Mouse (Mus musculus) heart, postnatal 36 days (tissue): ENCODE measurements around the gene Gzmm. TPM values are rescaled to one million over a fixed set of nuclear protein-coding genes. Genes with fewer than 3 reads are reported as not detected.
A peak's percentile ranks its signal among the peaks of the same experiment; 100 is the strongest.

ENCODE experiments used
- DNase-seq, 2 experiments: peaks; one replicate each; pipeline ENCODE4 v3.0.0; 2021 to 2022
- intact Hi-C: fragments of 180-260 bp; cut with DNase I; formaldehyde crosslinking; loops from one replicate; pipeline ENCODE4 v1.15.1; 2025
- total RNA-seq, 2 experiments: library from RNA; stranded (reverse); gene quantifications; 2 replicates each; pipeline ENCODE4 v1.2.3; 2021

Gene Gzmm
- total RNA-seq, 2 experiments from 2014 or later: 6.5 to 8.4 TPM

DNA sequence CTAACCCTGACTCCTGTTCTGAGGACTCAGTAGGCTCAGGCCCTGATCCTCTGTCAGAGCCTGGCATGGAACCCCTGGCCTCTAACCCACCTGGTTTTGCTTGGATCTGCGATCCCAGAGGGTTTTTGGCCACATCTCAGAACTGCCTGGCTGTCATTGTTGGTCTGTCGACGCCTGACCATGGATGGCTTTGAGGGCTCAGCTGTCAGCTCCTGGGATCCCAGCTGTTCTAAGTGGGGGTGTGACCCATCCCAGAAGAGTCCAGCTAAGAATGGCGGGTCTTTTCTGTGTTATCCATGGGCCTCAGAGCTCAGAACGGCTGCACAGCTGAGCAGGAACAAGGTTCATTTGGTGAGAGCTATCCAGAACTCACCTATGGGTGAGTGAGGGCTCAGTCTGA is 32.3 kb downstream of the Gzmm start:
- DNase-seq: no peak
- intact Hi-C loops: no loop called here

DNA sequence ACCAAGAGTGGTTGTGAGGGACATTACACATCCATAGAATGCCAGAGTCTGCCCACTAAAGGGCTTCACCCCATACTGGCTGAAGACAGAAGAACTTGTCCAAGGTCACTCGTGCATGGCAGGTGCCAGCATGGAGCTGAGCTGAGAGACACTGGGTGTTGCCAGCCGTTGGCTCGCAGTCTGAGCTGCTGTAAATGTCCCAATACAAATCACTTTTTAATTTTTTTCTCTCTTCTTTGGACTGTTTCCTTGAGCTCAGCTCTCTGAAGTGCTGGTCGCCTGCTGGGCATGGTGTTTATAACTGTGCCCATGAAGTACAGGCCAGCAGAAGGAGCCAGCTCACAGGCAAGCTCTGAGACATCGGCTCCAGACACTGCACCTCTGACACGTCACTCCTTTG is 34.2 kb downstream of the Gzmm start:
- intact Hi-C loops: no loop called here
- DNase-seq: no peak

DNA sequence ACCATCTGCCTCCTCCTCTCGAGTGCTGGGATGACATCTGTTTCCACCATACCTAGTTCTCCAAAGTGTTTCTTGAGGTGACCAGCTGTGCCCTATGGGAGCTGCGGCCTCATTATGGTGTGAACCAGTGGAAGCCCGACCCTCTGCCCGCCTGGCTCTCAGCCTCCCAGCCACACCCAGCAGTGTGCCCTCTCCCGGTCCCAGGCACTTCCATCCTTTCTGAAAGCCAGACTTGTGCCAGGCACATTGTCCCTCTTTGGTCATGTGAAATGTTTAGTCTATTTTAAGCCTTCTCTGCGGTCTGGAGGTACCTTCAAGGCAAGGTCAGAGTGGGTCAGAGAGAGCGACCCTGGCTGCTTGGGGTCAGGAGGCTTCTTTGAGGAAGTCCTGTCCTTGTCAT is 34.9 kb downstream of the Gzmm start:
- intact Hi-C loops: no loop called here
- DNase-seq: no peak

DNA sequence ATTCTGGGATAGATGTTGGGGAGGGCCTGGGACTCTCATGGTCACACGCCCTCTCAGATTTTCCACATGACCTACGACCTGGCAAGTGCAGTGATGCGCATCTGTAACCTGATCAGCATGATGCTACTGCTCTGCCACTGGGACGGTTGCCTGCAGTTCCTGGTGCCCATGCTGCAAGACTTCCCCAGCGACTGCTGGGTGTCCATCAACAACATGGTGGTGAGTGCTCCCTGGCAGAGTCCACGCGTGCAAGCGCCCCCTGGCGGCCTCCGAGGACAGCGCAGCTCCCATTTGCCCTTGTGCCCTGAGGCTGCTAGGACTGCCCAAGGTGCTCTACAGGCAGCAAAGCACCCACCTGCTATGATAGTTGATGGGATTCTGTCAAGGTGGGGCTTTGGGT is 37.3 kb downstream of the Gzmm start:
- DNase-seq: peak in 1 of 2 experiments; percentile 51
- intact Hi-C loops: no loop called here

DNA sequence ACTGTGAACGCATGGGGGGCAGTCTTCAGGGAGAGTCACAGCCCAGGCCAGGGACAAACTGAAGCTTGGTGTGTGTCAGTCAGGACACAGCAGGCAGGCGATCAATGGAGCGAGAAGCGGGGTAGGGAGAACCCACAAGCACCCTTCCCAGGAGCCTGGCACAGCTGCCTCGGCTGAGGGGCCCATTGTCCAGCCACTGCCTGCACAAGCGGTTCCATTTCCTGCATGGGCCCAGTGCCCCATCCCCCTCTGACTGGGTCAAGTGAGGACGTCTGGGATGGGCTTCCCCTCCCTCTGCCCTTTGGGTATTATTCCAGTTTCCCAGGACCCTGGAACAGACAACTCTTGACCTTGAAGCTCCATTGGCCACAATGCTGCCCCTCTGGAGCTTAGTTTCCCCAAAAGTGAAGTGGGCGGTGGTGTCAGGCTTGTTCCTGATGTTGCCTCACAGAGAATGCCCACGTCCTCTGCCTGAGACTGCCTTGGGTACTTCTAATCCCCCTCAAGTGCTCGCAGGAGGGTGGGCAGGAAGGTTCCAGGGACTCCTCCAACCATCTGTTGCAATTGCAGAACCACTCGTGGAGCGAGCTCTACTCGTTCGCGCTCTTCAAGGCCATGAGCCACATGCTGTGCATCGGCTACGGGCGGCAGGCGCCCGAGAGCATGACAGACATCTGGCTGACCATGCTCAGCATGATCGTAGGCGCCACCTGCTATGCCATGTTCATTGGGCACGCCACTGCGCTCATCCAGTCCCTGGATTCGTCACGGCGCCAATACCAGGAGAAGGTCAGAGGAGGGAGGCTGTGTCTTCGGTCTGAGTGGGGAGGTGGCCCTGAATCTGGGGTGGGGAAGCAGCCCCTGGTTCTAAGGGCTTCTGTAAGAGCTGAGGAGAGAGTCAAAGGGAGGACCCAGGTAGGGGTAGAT is 39.8 kb downstream of the Gzmm start:
- no peak for DNase-seq
- intact Hi-C loops: no loop called here

DNA sequence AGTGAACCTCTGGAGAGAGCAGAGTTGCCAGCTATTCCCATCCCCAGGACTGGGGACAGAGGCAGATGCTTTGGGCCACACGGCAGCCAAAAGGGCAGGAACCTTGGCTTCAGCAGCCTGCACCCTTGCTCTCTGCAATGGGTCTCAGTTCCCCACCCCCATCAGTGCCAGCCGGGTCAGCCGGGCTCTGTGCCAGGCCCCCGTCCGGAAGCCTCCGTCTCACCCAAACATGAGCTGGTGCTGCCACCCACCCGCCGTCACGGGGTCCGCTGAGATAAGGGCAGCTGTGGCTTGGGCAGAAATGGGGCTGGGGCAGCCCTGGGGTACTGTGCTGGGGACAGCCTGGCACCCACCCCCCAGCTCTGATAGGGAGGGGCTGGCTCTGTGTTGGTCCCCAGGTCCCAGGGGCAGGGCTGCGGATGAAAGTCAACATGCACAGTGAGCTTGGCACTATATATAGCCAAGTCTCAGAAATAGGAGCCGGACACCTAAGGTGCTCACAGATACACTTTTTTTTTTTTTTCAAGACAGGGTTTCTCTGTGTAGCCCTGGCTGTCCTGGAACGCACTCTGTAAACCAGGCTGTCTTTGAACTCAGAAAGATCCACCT is 40.6 kb downstream of the Gzmm start:
- intact Hi-C loops: no loop called here
- DNase-seq: no peak

DNA sequence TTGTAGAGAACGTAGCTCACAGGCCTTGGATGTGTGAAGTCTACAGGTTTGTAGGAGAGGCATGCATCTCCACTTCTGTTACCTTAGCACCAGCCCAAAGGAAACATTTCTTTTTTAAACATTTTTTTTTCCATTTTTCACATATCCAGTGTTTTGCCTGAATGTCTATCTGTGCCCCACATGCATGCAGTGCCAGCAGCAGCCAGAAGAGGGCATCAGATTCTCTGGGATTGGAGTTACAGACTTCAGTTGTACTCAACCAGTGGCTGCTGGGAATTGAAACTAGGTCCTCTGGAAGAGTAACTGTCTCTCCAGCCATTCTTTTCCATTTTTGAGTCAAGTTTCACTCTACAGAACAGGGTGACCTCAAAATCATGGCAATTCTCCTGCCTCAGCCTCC is 43.7 kb downstream of the Gzmm start:
- intact Hi-C loops: loop anchor here (5.0 kb wide), 1 partner anchor 55 kb away; no protein-coding TSS in a partner anchor
- peak in 1 of 2 experiments; percentile 43 for DNase-seq

DNA sequence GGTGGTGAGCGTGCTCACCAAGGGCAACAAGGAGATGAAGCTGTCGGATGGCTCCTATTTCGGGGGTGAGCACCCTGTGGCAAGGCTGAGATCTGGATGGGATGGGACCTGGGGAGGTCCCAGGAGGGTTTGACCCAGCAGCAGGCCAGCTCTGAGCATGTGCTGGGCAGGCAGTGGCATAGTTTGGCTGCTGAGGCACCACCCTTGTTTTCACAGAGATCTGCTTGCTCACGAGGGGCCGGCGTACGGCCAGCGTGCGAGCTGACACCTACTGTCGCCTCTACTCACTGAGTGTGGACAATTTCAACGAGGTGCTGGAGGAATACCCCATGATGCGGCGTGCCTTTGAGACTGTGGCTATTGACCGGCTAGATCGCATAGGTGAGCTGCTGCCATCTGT is 45.0 kb downstream of the Gzmm start:
- DNase-seq: no peak
- intact Hi-C loops: loop anchor here (5.0 kb wide), 1 partner anchor 53 kb away; no protein-coding TSS in a partner anchor

DNA sequence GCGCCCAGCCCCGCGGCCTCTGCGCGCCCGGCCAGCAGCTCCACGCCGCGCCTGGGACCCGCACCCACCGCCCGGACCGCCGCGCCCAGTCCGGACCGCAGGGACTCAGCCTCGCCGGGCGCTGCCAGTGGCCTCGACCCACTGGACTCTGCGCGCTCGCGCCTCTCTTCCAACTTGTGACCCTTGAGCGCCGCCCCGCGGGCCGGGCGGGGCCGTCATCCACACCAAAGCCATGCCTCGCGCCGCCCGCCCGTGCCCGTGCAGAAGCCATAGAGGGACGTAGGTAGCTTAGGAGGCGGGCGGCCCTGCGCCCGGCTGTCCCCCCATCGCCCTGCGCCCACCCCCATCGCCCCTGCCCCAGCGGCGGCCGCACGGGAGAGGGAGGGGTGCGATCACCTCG is 46.5 kb downstream of the Gzmm start:
- intact Hi-C loops: no loop called here
- DNase-seq: no peak

DNA sequence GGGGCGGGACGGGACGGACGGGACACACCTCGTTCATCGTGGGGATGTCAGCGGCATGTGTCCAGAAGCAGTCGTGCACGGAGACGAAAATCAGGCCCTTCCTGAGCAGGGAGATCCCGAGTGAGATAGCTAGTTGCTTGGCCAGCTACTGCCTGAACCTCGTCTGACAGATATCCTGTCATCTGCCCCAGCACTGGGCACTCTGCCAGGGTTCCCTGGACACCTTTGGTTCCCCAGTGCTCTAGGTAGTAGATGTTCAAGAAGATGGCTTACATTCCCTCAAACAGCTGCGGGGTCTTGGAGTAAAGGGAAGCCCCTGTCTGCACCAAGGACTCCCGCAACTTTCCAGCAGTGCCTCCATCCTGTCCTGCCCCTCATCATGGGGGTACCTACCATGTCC is 47.9 kb downstream of the Gzmm start:
- DNase-seq: no peak
- intact Hi-C loops: no loop called here

DNA sequence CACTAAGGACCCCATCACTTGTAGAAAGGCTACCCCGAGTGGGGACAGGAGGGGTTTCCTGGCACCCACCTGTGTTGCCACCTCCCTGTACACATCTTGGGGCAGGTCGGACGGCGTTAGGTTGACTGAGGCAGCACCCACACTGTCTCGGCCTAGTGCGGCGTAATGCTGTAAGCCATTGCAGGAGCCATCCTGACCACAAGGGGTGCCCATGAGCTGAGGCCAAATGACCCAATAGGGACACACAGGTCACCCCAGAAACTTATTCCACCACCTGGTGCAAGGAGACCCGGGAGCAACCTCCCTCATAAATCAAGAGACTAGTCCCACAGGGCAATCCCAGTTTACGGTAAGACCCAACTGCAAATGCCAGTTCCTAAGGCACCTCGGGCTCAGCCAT is 49.4 kb downstream of the Gzmm start:
- no peak for DNase-seq
- intact Hi-C loops: no loop called here

DNA sequence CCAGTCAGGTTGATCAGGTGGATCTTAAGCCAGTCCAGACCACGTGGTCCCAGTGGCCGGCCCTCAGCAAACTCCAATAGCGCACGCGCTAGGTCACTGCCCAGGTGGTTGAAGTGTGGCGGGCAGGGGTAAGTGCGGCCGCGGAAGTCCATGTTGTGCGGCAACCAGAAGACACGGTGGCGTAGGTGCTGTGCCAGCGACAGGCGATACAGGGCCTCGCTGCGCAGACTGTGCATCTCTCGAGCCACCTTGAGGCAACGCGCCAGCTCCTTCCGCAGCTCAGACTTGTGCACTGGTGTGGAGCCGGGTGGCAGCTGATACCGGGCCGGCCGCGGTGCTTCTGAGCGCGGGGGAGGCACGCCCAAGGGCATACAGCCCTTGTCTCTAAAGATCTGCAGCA is 50.4 kb downstream of the Gzmm start:
- DNase-seq: no peak
- intact Hi-C loops: no loop called here

DNA sequence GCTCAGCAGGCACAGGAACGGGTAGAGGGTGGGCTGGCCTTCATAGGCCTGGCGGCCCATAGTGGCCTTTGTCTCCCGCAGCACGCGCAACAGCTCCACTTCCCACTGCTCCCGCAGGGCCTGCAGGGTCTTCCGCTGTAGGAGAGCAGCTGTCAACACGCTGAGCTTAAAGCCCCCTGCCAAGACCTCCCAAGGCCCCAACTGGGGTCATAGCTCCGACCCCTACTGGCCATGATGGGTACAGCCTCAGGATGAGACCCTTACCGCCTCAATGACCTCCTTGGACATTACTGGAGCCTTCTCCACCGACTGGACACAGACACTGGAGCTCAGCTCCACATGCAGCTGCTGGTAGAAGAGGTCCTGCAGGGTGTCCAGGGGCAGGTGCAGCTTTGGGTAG is 52.0 kb downstream of the Gzmm start:
- intact Hi-C loops: no loop called here
- DNase-seq: no peak

DNA sequence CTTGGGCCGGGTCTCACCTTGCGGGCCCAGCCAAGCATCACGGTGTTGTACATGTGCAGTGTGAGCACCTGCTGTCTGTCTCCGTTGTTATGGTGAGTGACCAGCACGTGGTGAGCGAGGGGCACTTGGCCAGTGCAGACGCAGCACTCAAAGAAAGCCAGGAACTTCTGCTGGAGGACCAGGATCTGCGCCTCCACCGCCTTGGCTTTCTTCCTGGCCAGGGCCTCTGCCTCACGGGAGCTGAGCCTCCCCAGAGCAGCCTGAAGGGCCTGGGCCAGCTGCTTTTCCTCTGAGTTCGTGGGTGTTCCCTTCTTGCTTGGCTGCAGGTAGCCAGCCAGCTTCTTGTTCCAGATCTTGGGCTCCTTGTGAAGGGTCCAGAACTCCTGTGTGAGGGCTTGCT is 54.3 kb downstream of the Gzmm start:
- DNase-seq: no peak
- intact Hi-C loops: no loop called here

DNA sequence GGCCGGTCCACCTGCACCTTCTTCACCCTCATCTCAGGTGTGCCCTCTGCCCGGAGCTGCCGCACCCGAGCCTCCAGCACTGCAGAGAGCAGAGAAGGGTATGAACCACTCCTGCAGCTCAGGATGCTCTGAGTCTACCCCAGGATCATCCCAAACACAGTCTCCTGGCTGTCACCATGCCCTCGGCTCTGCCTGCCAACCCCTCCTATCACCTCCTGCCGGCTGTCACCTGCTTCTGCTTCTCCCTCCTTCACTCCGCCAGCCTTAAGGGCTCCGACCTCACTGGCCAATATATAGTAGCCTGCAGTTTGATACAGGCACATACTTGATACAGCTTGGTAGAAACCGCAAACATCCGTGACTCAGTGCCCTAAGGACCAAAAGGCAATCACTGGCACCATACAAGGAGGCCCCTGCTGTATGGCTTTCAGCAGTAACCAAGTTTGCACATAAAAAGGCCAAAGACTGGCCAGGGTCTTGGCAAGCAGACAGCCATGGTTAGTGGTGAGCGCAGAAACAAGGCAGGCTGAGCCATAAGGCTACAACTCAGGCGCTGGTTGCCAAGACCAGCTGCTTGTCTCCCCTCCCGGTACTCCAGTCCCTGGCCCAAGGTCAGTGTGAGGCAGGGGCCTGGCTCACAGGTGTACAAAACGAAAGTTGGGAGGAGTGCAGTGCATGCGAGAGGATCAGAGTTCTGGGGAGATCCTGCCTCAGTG is 55.0 kb downstream of the Gzmm start:
- no peak for DNase-seq
- intact Hi-C loops: no loop called here

Other genes starting within 250 kb of the Gzmm start
- gene Vmn2r83, start 220.3 kb upstream of the Gzmm start, total RNA-seq: not detected
- 1 to 10 TPM; 2.2 to 2.7 TPM for gene Plpp2, start 155.2 kb upstream of the Gzmm start, total RNA-seq
- gene Mier2, start 133.8 kb upstream of the Gzmm start, total RNA-seq: 10 to 100 TPM; 11.1 to 12.7 TPM
- gene Theg, start 101.7 kb upstream of the Gzmm start, total RNA-seq: not detected
- gene C2cd4c, start 75.0 kb upstream of the Gzmm start, total RNA-seq: under 1 TPM in 1 of 2 experiments, not detected in 1; 0.08 TPM
- 1 to 10 TPM; 1.9 to 2.5 TPM for gene Shc2, start 51.1 kb upstream of the Gzmm start, total RNA-seq
- not detected for gene Odf3l2, start 43.3 kb upstream of the Gzmm start, total RNA-seq
- gene Madcam1, start 24.5 kb upstream of the Gzmm start, total RNA-seq: not detected
- 10 to 100 TPM; 18.1 to 19.9 TPM for gene Tpgs1, start 19.7 kb upstream of the Gzmm start, total RNA-seq
- gene Cdc34, start 6.8 kb upstream of the Gzmm start, total RNA-seq: 100 to 1,000 TPM; 178 to 198 TPM
- gene Bsg, start 15.5 kb downstream of the Gzmm start, total RNA-seq: 1,000 to 10,000 TPM; 1,389 to 1,395 TPM
- gene Hcn2, start 27.6 kb downstream of the Gzmm start, total RNA-seq: 10 to 100 TPM; 20.0 to 26.8 TPM
- gene Polrmt, start 57.6 kb downstream of the Gzmm start, total RNA-seq: 10 to 100 TPM; 42.3 to 48.0 TPM
- not detected for gene Fgf22, start 66.1 kb downstream of the Gzmm start, total RNA-seq
- gene Rnf126, start 77.9 kb downstream of the Gzmm start, total RNA-seq: 10 to 100 TPM; 23.6 to 24.6 TPM
- 1 to 10 TPM; 4.2 to 4.3 TPM for gene Fstl3, start 88.3 kb downstream of the Gzmm start, total RNA-seq
- not detected for gene Prss57, start 101.9 kb downstream of the Gzmm start, total RNA-seq
- gene Palm, start 104.6 kb downstream of the Gzmm start, total RNA-seq: 10 to 100 TPM; 56.0 to 87.0 TPM
- under 1 TPM in 1 of 2 experiments, not detected in 1; 0.62 TPM for gene Misp, start 132.0 kb downstream of the Gzmm start, total RNA-seq
- gene Ptbp1, start 165.4 kb downstream of the Gzmm start, total RNA-seq: 10 to 100 TPM; 50.9 to 51.2 TPM
- not detected for gene Prtn3, start 185.5 kb downstream of the Gzmm start, total RNA-seq
- gene Plppr3, start 185.6 kb downstream of the Gzmm start, total RNA-seq: not detected
- not detected for gene Elane, start 197.2 kb downstream of the Gzmm start, total RNA-seq
- 10 to 100 TPM; 11.6 to 63.9 TPM for gene Cfd, start 201.8 kb downstream of the Gzmm start, total RNA-seq
- gene Med16, start 219.9 kb downstream of the Gzmm start, total RNA-seq: 10 to 100 TPM; 53.0 to 53.2 TPM
- not detected for gene Gm26602, start 221.8 kb downstream of the Gzmm start, total RNA-seq
- gene Kiss1r, start 228.0 kb downstream of the Gzmm start, total RNA-seq: under 1 TPM; 0.17 to 0.38 TPM
- gene R3hdm4, start 232.2 kb downstream of the Gzmm start, total RNA-seq: 10 to 100 TPM; 81.0 to 88.1 TPM
- 1 to 10 TPM; 1.9 to 2.6 TPM for gene Arid3a, start 238.0 kb downstream of the Gzmm start, total RNA-seq